Mouse (Mus musculus): ENCODE results near the gene Eno2.

The Eno2 gene

GRCm38 (mm10) chr6:124758849-124759232, 10.6 kb downstream of the Eno2 start:
- no peak for DNase-seq

- DNase-seq = peak; percentile 49
Measured at GRCm38 (mm10) chr6:124757909-124758848, 11.3 kb downstream of the Eno2 start.

GRCm38 (mm10) chr6:124757351-124757880, 12.1 kb downstream of the Eno2 start:
- DNase-seq = no peak

GRCm38 (mm10) chr6:124756652-124757350, 12.7 kb downstream of the Eno2 start:
- peak; percentile 79 for DNase-seq

- DNase-seq = peak; percentile 62
Measured at GRCm38 (mm10) chr6:124755831-124756595, 13.5 kb downstream of the Eno2 start, which contains the start of the genes Gm45234 and Atn1. TSS of gene Gm45234 (minus strand) at chr6:124756021. TSS of gene Atn1 (minus strand) at chr6:124756524.

- no peak for DNase-seq
Measured at GRCm38 (mm10) chr6:124755306-124755705, 14.2 kb downstream of the Eno2 start.

GRCm38 (mm10) chr6:124753861-124754260, 15.6 kb downstream of the Eno2 start:
- no peak for DNase-seq

- DNase-seq = no peak
Measured at GRCm38 (mm10) chr6:124750405-124750804, 19.1 kb downstream of the Eno2 start.

- no peak for DNase-seq
Measured at GRCm38 (mm10) chr6:124746654-124747632, 22.5 kb downstream of the Eno2 start.

GRCm38 (mm10) chr6:124746296-124746605, 23.2 kb downstream of the Eno2 start:
- no peak for DNase-seq

- DNase-seq = peak; percentile 93
Measured at GRCm38 (mm10) chr6:124745490-124746295, 23.8 kb downstream of the Eno2 start.

- DNase-seq = no peak
Measured at GRCm38 (mm10) chr6:124744755-124745321, 24.6 kb downstream of the Eno2 start.

GRCm38 (mm10) chr6:124743647-124744046, 25.8 kb downstream of the Eno2 start:
- DNase-seq = no peak

GRCm38 (mm10) chr6:124742839-124743514, 26.5 kb downstream of the Eno2 start:
- DNase-seq = no peak

- DNase-seq = no peak
Measured at GRCm38 (mm10) chr6:124741842-124742241, 27.6 kb downstream of the Eno2 start.

- DNase-seq = peak; percentile 82
Measured at GRCm38 (mm10) chr6:124740888-124741761, 28.3 kb downstream of the Eno2 start, which contains the start of gene Grcc10. TSS of gene Grcc10 (minus strand) at chr6:124741374.

GRCm38 (mm10) chr6:124740211-124740887, 29.1 kb downstream of the Eno2 start:
- peak; percentile 63 for DNase-seq

GRCm38 (mm10) chr6:124739231-124739796, 30.2 kb downstream of the Eno2 start:
- DNase-seq = no peak
